ENCODE assay signal across 17 mouse cellular contexts in the genomic region with DNA sequence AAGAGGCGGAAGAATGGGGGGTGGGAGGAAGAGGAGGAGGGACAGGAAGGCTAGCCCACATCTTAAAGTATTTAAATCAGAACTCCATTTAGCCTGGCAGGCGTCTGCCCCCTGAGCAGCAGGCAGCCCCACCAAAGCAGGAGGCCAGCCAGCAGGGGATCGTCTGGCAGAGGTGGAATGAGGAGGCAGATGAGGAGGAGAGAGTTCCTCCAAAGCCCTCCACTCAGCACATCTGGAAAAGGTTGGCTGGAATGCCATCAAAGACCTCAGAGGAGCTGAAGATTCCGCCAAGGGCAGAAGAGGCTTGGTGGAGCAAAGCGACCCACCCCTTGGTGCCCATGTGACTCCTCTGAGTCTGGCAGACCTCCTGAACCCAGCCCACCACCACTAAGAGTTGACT. TPM values are rescaled to one million over a fixed set of nuclear protein-coding genes. Genes with fewer than 3 reads are reported as not detected.
"Had no signal": no experiment of that assay in that cellular context is flagged by ENCODE, and none has a peak within 500 bp of the region (broad histone marks: within the 10 kb centered on the region; RNA-seq: fewer than 3 reads in every experiment).

No protein-coding gene starts in this region.

- H3K27ac ChIP-seq: kidney, postnatal 0 days; liver, embryonic 13.5 days; lung, embryonic 15.5 days; neural tube, embryonic 15.5 days; stomach, postnatal 0 days had no signal

- H3K4me2 ChIP-seq: liver, embryonic 13.5 days; lung, embryonic 15.5 days; neural tube, embryonic 15.5 days had no signal

- H3K36me3 ChIP-seq: liver, embryonic 13.5 days; lung, embryonic 15.5 days had no signal

- ATAC-seq: intestine, postnatal 0 days; liver, postnatal 0 days had no signal

- H3K9ac ChIP-seq: liver, embryonic 13.5 days; liver, postnatal 0 days; lung, embryonic 15.5 days; neural tube, embryonic 15.5 days had no signal

- H3K4me3 ChIP-seq: liver, embryonic 13.5 days; lung, embryonic 15.5 days; myocyte; neural tube, embryonic 15.5 days had no signal

- DNase-seq: kidney, adult 9 months; kidney, postnatal 36 days; liver; liver, embryonic 13.5 days; liver, postnatal 0 days; midbrain, embryonic 14.5 days; right cerebral cortex, adult 18-20 months; right cerebral cortex, postnatal 25 days; thymus, adult 18-20 months; thymus, postnatal 14 days had no signal

- H3K4me1 ChIP-seq: liver, embryonic 13.5 days; lung, embryonic 15.5 days; neural tube, embryonic 15.5 days had no signal

- H3K9me3 ChIP-seq: liver, embryonic 13.5 days; lung, embryonic 15.5 days; neural tube, embryonic 15.5 days had no signal

- H3K27me3 ChIP-seq: liver, embryonic 13.5 days; lung, embryonic 15.5 days; neural tube, embryonic 15.5 days had no signal

RNA-seq across cellular contexts. Expression of gene Col26a1, which starts 39.1 kb away (rescaled TPM):
- total RNA-seq: megakaryocyte-erythroid progenitor cell, adult 5-6 weeks had no signal
- polyA plus RNA-seq: liver, postnatal 0 days had no signal
